Comparison of ENCODE assay signal across 10 mouse cellular contexts in the genomic region with DNA sequence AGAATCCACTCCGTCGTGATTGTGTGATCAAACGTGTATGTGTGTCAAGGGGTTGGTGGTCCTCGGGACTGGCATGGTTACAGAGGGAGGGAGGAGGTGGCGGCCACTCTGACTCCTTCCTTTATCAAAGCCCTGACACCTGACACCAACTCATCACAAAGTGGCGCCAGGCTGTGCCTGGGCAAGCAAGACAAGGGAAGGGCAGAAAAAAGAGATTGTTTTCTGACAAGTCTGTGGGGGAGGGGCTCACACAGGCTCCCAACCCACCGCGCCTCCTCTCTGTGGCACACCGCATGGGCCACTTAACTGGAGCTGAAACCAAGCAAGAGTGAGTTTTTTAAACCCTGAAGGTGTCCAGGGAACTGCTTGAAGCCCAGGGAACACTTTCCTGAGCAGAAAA.
A peak's percentile ranks its signal among the peaks of the same experiment; 100 is the strongest.
DNase-seq lines count a peak whose midpoint lies in the region; ATAC-seq and TF ChIP-seq lines count a peak whose summit lies in the region.
"Had no signal": no experiment of that assay in that cellular context is flagged by ENCODE, and none has a peak within 500 bp of the region (broad histone marks: within the 10 kb centered on the region; RNA-seq: fewer than 3 reads in every experiment).

No protein-coding gene starts in this region.

- no peaks in the 10 kb centered on the region for H3K27me3 ChIP-seq in kidney, postnatal 0 days (ENCODE audit: insufficient read depth, low read length)
- 0 out of 2 replicates have a peak, but pooled peaks cover 6% of the 10 kb centered on the region for H3K27me3 ChIP-seq in limb, embryonic 13.5 days

- H3K4me1 ChIP-seq in kidney, postnatal 0 days (replicated peaks; ENCODE audit: insufficient read depth, low read length), result 0 out of 2 replicates have a peak, but pooled peaks cover 10% of the 10 kb centered on the region
- peaks cover 34% of the 10 kb centered on the region for H3K4me1 ChIP-seq in limb, embryonic 13.5 days

- ATAC-seq in CD4-positive, CD25-positive, alpha-beta regulatory T cell, adult 4 months, result no peak
- ATAC-seq in kidney, postnatal 0 days (replicated peaks; ENCODE audit: low FRiP score, low read depth), result peak; percentile 35
- ATAC-seq in limb, embryonic 13.5 days (ENCODE audit: low FRiP score, low read depth), result 0 out of 2 replicates have a peak, but pooled peaks have one; percentile 19
- no peak for ATAC-seq in granulocyte monocyte progenitor cell, adult 5-6 weeks (replicated peaks; ENCODE audit: poor library complexity, severe bottlenecking)
- ATAC-seq: lung, postnatal 0 days had no signal

- no peaks in the 10 kb centered on the region for H3K36me3 ChIP-seq in kidney, postnatal 0 days (ENCODE audit: insufficient read depth, low read length)
- H3K36me3 ChIP-seq in limb, embryonic 13.5 days, result no peaks in the 10 kb centered on the region

- no peak overlapping the region for H3K4me2 ChIP-seq in kidney, postnatal 0 days (ENCODE audit: low read length)
- no peak overlapping the region for H3K4me2 ChIP-seq in limb, embryonic 13.5 days (replicated peaks)

- H3K9me3 ChIP-seq in kidney, postnatal 0 days (replicated peaks; ENCODE audit: low read length), result no peaks in the 10 kb centered on the region
- no peaks in the 10 kb centered on the region for H3K9me3 ChIP-seq in limb, embryonic 13.5 days

- TF ChIP-seq CTCF in kidney, postnatal 0 days (IDR thresholded peaks at IDR 0.05; ENCODE audit: low read depth), result peak; percentile 6; the same call in 1 of the 2 replicates

- H3K4me3 ChIP-seq in kidney, postnatal 0 days (replicated peaks; ENCODE audit: low read depth, low read length), result no peak overlapping the region
- no peak overlapping the region for H3K4me3 ChIP-seq in limb, embryonic 13.5 days

- H3K27ac ChIP-seq in kidney, postnatal 0 days, result 0 out of 2 replicates have a peak overlapping the region, but pooled peaks have one; percentile 19
- H3K27ac ChIP-seq in limb, embryonic 13.5 days, result peak overlapping the region; percentile 15; the same call in 1 of the 2 replicates

- WGBS in kidney, postnatal 0 days, result 16% methylated on average over 9 of the region's 9 CpGs
- 13% methylated on average over 9 of the region's 9 CpGs for WGBS in limb, embryonic 13.5 days

- peak; percentile 39 for DNase-seq in CD4-positive, CD25-positive, alpha-beta regulatory T cell, adult 2 months (ENCODE audit: low read depth, low spot score)
- DNase-seq in kidney, postnatal 0 days (ENCODE audit: low spot score), result peak; percentile 73
- DNase-seq in kidney, adult 11 months, result no peak
- peak; percentile 72 for DNase-seq in c-Kit-positive CD71-positive TER-119-positive erythroid progenitor cells, embryonic 14.5 days (ENCODE audit: low spot score)
- no peak for DNase-seq in ovary, postnatal 36 days (ENCODE audit: low spot score)
- DNase-seq: cerebellum, adult 11 months had no signal

- no peak overlapping the region for H3K9ac ChIP-seq in kidney, postnatal 0 days (ENCODE audit: low read depth, low read length)
- no peak overlapping the region; the same call in 1 of the 2 replicates for H3K9ac ChIP-seq in limb, embryonic 13.5 days

Comparison
In these comparisons a context has a peak if more than half of its experiments do, and no peak if none do; other contexts are left out.
1. DNase-seq: peak in CD4-positive, CD25-positive, alpha-beta regulatory T cell, adult 2 months (single experiment), kidney, postnatal 0 days (single experiment) and c-Kit-positive CD71-positive TER-119-positive erythroid progenitor cells, embryonic 14.5 days (single experiment); none in kidney, adult 11 months (single experiment) and ovary, postnatal 36 days (single experiment).
2. ATAC-seq: peak in kidney, postnatal 0 days (single experiment) and limb, embryonic 13.5 days (single experiment); none in CD4-positive, CD25-positive, alpha-beta regulatory T cell, adult 4 months (single experiment) and granulocyte monocyte progenitor cell, adult 5-6 weeks (single experiment).